Mouse (Mus musculus): ENCODE measurements around the gene Olfr746.

Olfr746 gene

DNA sequence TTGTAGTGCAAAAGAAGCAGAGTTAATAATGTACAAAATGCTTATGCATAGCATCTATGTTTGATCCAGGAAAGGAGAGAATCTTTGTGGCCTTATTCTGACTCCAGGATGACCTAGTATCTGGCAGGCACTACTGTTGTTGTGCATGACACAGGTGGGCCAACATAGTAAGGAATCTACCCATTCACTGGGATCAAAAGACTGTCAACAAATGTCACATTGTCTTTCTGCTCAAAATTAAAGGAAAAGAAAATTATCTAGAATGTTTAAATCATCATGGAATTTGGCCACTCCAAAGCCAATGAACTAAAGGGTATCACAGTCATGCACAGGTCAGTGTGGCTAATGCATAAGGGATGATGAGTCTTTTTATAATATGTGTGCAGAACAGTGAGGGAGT, at the start of gene Olfr746:
TSS of gene Olfr746 (plus strand) at position 301 of the 400 bp plus-strand sequence.
- DNase-seq (ENCODE audit: low spot score), result no peak

GRCm38 (mm10) chr14:50614579-50614978, 32.3 kb upstream of the Olfr746 start, which contains the start of gene Olfr744:
Gene Olfr744 (plus strand): TSS chr14:50614879.
- DNase-seq (ENCODE audit: low spot score), result no peak

DNA sequence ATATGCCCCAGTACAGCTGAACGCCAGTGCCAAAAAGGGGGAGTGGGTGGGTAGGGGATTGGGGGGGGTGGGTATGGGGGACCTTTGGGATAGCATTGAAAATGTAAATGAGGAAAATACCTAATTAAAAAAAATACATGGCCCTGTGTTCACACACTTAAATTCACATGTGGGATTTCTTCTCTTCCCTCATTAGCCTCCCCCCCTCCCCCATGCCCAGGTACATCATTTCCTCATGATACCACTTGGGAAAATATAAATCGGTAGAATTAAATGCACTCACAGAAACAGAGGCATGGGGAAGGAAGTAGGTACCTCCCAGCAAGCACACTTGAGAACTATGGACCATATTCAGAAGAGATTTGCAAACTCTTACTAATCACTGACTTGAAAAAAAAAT, 7.8 kb upstream of the Olfr746 start, which contains the start of gene Olfr745:
TSS of gene Olfr745 (plus strand) at position 301 of the 400 bp plus-strand sequence.
- DNase-seq (ENCODE audit: low spot score), result no peak

GRCm38 (mm10) chr14:50693106-50693505, 46.2 kb downstream of the Olfr746 start, which contains the start of gene Olfr747:
Gene Olfr747 (minus strand): TSS chr14:50693206.
- DNase-seq (ENCODE audit: low spot score), result no peak
